Mouse (Mus musculus) midbrain, embryonic 14.5 days (tissue): ENCODE measurements at regions not wholly inside any gene's neighbourhood (a gene's known extent, or its start where the extent isn't known, plus 50 kb on each side); places are given as distances from the start of the nearest gene placed in this dataset.

Experiments
- ATAC-seq: fragments of 200-750 bp; cut with Nextera tagmentation; 2 replicates; pipeline ENCODE4 v1.8.0; 2017; ENCODE audit warnings: moderate number of reproducible peaks, moderate library complexity; ENCODE audit not compliant: low FRiP score, low TSS enrichment
- DNase-seq: peaks from one replicate; pipeline ENCODE4 v3.0.0-alpha.2; 2015
- H3K27ac ChIP-seq: fragments of 300-500 bp; sonication (generic); replicated peaks from 2 replicates; pipeline ENCODE4 v1.5.1; 2014; ENCODE audit warnings: mild to moderate bottlenecking, low read depth, low read length, moderate library complexity
- H3K27me3 ChIP-seq: fragments of 300-500 bp; sonication (generic); 2 replicates; pipeline ENCODE4 v1.6.1; 2014; ENCODE audit warnings: low read length, control low read depth, mixed read lengths; ENCODE audit not compliant: control insufficient read depth, insufficient read depth
- H3K36me3 ChIP-seq: fragments of 300-500 bp; sonication (generic); 2 replicates; pipeline ENCODE4 v1.6.1; 2014; ENCODE audit warnings: low read length, control low read depth; ENCODE audit not compliant: control insufficient read depth, insufficient read depth
- H3K4me1 ChIP-seq: fragments of 300-500 bp; sonication (generic); 2 replicates; pipeline ENCODE4 v1.6.1; 2014; ENCODE audit warnings: mild to moderate bottlenecking, antibody characterized with exemption, low read length, control low read depth; ENCODE audit not compliant: control insufficient read depth, insufficient read depth
- H3K4me2 ChIP-seq: fragments of 300-500 bp; sonication (generic); 2 replicates; pipeline ENCODE4 v1.6.1; 2014; ENCODE audit warnings: mild to moderate bottlenecking, low read length, moderate library complexity
- H3K4me3 ChIP-seq: fragments of 300-500 bp; sonication (generic); replicated peaks from 2 replicates; pipeline ENCODE4 v1.5.1; 2014; ENCODE audit warnings: low read depth, low read length
- H3K9ac ChIP-seq: fragments of 300-500 bp; sonication (generic); replicated peaks from 2 replicates; pipeline ENCODE4 v1.6.1; 2014; ENCODE audit warnings: mild to moderate bottlenecking, low read length, moderate library complexity
- H3K9me3 ChIP-seq: fragments of 300-500 bp; sonication (generic); 2 replicates; pipeline ENCODE4 v1.6.1; 2016; ENCODE audit warnings: low read length, control low read depth, mixed read lengths; ENCODE audit not compliant: control insufficient read depth
- WGBS: fragments of 180-500 bp; shearing (Covaris S2); extraction: QIAGEN DNeasy Blood & Tissue Kit; methylation state at CpG from one replicate; pipeline ENCODE4 v1.1.7; 2014; 5-methylcytosine and 5-hydroxymethylcytosine counted together

- H3K4me1 ChIP-seq = no peaks in the 10 kb centered on the region; the same call in 1 of the 2 replicates
- WGBS = 83% methylated on average over 2 of the region's 2 CpGs
- H3K27me3 ChIP-seq = no peaks in the 10 kb centered on the region
- no peak for ATAC-seq
- no peaks in the 10 kb centered on the region for H3K9me3 ChIP-seq
- H3K9ac ChIP-seq = no peak overlapping the region
- no peak overlapping the region for H3K4me3 ChIP-seq
- H3K27ac ChIP-seq = no peak overlapping the region
- no peak overlapping the region for H3K4me2 ChIP-seq
- no peak for DNase-seq
- H3K36me3 ChIP-seq = no peaks in the 10 kb centered on the region
These were observed 203.2 kb upstream of the Six2 start for GRCm38 (mm10) chr17:85891243-85891642.

GRCm38 (mm10) chr17:85889746-85890532 is 201.9 kb upstream of the Six2 start:
- Histone ChIP-seq H3K9me3 (no peaks in the 10 kb centered on the region), H3K4me2 (no peak overlapping the region), H3K4me3 (no peak overlapping the region), H3K9ac (no peak overlapping the region), H3K36me3 (no peaks in the 10 kb centered on the region), H3K27me3 (no peaks in the 10 kb centered on the region), H3K27ac (no peak overlapping the region), H3K4me1 (no peaks in the 10 kb centered on the region; the same call in 1 of the 2 replicates)
- DNase-seq = no peak
- WGBS = 91% methylated on average over 18 of the region's 18 CpGs
- ATAC-seq = no peak

- 92% methylated on average over 10 of the region's 10 CpGs for WGBS
- Histone ChIP-seq H3K9me3 (no peaks in the 10 kb centered on the region), H3K4me1 (no peaks in the 10 kb centered on the region; the same call in 1 of the 2 replicates), H3K27me3 (no peaks in the 10 kb centered on the region), H3K36me3 (no peaks in the 10 kb centered on the region), H3K4me2 (no peak overlapping the region), H3K27ac (no peak overlapping the region), H3K9ac (no peak overlapping the region), H3K4me3 (no peak overlapping the region)
- DNase-seq = no peak
- ATAC-seq = no peak
These were observed 200.7 kb upstream of the Six2 start for GRCm38 (mm10) chr17:85888568-85889398.

- Histone ChIP-seq H3K4me2 (no peak overlapping the region), H3K27me3 (no peaks in the 10 kb centered on the region), H3K4me3 (no peak overlapping the region), H3K4me1 (no peaks in the 10 kb centered on the region; the same call in 1 of the 2 replicates), H3K9ac (no peak overlapping the region), H3K36me3 (no peaks in the 10 kb centered on the region), H3K27ac (no peak overlapping the region; the same call in 1 of the 2 replicates), H3K9me3 (no peaks in the 10 kb centered on the region)
- 89% methylated on average over 6 of the region's 6 CpGs for WGBS
- no peak for DNase-seq
- ATAC-seq = no peak
These were observed 198.6 kb upstream of the Six2 start for GRCm38 (mm10) chr17:85886675-85887074.

GRCm38 (mm10) chr17:85886237-85886636 is 198.2 kb upstream of the Six2 start:
- no peak for ATAC-seq
- 56% methylated on average over 4 of the region's 4 CpGs for WGBS
- Histone ChIP-seq H3K9me3 (no peaks in the 10 kb centered on the region), H3K4me1 (no peaks in the 10 kb centered on the region; the same call in 1 of the 2 replicates), H3K36me3 (no peaks in the 10 kb centered on the region), H3K27ac (no peak overlapping the region; the same call in 1 of the 2 replicates), H3K4me2 (no peak overlapping the region), H3K9ac (no peak overlapping the region), H3K4me3 (no peak overlapping the region), H3K27me3 (no peaks in the 10 kb centered on the region)
- DNase-seq = no peak

- 54% methylated on average over 8 of the region's 8 CpGs for WGBS
- ATAC-seq (no peak), DNase-seq (peak; percentile 24)
- no peaks in the 10 kb centered on the region; the same call in 1 of the 2 replicates for H3K4me1 ChIP-seq
- no peaks in the 10 kb centered on the region for H3K36me3 ChIP-seq
- no peak overlapping the region for H3K27ac ChIP-seq
- H3K9me3 ChIP-seq = no peaks in the 10 kb centered on the region
- no peak overlapping the region for H3K9ac ChIP-seq
- H3K4me2 ChIP-seq = no peak overlapping the region
- no peaks in the 10 kb centered on the region for H3K27me3 ChIP-seq
- no peak overlapping the region for H3K4me3 ChIP-seq
These were observed 193.6 kb upstream of the Six2 start for GRCm38 (mm10) chr17:85881636-85882170.

GRCm38 (mm10) chr17:85881046-85881445 is 193.0 kb upstream of the Six2 start:
- ATAC-seq (no peak), DNase-seq (no peak)
- H3K4me2 ChIP-seq = no peak overlapping the region
- no peaks in the 10 kb centered on the region for H3K27me3 ChIP-seq
- no peak overlapping the region for H3K4me3 ChIP-seq
- no peaks in the 10 kb centered on the region; the same call in 1 of the 2 replicates for H3K4me1 ChIP-seq
- no peaks in the 10 kb centered on the region for H3K36me3 ChIP-seq
- WGBS = 85% methylated on average over 5 of the region's 5 CpGs
- no peak overlapping the region for H3K9ac ChIP-seq
- H3K27ac ChIP-seq = no peak overlapping the region
- H3K9me3 ChIP-seq = no peaks in the 10 kb centered on the region

- WGBS = 33% methylated on average over 3 of the region's 3 CpGs
- Histone ChIP-seq H3K27me3 (no peaks in the 10 kb centered on the region; the same call in 1 of the 2 replicates), H3K9ac (no peak overlapping the region), H3K36me3 (no peaks in the 10 kb centered on the region), H3K4me3 (no peak overlapping the region), H3K9me3 (no peaks in the 10 kb centered on the region), H3K4me2 (no peak overlapping the region), H3K4me1 (peaks cover 20% of the 10 kb centered on the region), H3K27ac (no peak overlapping the region)
- DNase-seq = no peak
- ATAC-seq = no peak
These were observed 189.4 kb upstream of the Six2 start for GRCm38 (mm10) chr17:85877426-85877825.
